Mouse (Mus musculus): ENCODE results near the gene Gm8206. TPM values are rescaled to one million over a fixed set of nuclear protein-coding genes. Genes with fewer than 3 reads are reported as not detected.
"Not testable (repeated sequence)": the region's sequence is repeated elsewhere in the genome, so short reads cannot be mapped to it uniquely, and the experiment has no call there.

The Gm8206 gene
- not detected for polyA plus RNA-seq (2012; fragmentation: generic; extraction: Trizol)
- long read RNA-seq, experiment 1, result 0 reads
- long read RNA-seq, experiment 2, result 0 reads

DNA sequence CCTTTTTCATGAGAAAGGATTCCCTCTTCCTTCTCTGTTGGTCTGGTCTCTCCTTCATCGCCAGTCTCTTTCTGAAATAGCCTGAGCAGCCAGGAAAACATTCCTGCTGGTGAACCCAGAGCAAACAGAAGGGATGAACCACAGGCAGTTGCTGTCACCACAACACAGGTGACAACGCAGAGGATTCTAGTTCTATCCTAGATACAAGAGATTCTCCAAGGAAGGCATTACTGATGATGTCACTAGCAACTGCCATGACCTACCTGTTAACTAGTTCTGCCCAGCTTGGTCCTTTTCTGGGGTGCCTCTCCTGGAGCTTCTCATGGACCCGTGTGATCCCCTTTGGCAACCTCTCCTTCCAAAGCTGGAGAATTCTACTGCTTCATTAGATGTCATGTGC, at the start of gene Gm8206:
Gene Gm8206 (minus strand): TSS at position 101 of the 400 bp plus-strand sequence.
- H3K36me3 ChIP-seq (ENCODE audit: control insufficient read depth, insufficient read depth); H3K27me3 ChIP-seq (ENCODE audit: control insufficient read depth, insufficient read depth, insufficient read length); H3K79me3 ChIP-seq (ENCODE audit: low read depth): not testable (repeated sequence)

DNA sequence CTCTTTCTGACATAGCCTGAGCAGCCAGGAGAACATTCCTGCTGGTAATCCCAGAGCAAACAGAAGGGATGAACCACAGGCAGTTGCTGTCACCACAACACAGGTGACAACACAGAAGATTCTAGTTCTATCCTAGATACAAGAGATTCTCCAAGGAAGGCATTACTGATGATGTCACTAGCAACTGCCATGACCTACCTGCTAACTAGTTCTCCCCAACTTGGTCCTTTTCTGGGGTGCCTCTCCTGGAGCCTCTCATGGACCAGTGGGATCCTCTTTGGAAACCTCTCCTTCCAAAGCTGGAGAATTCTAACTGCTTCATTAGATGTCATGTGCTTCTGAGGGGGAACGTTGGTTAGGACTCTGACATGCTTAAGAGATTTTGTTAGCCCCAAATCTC, 32.0 kb upstream of the Gm8206 start, which contains the start of gene Gm3476:
Gene Gm3476 (minus strand): TSS at position 101 of the 400 bp plus-strand sequence.
- not testable (repeated sequence) for H3ac ChIP-seq (ENCODE audit: control insufficient read depth, insufficient read length, low read depth); H3K27me3 ChIP-seq (ENCODE audit: control insufficient read depth, insufficient read depth, insufficient read length); H3K4me3 ChIP-seq (ENCODE audit: insufficient read depth, poor library complexity, severe bottlenecking); H3K79me2 ChIP-seq (ENCODE audit: control insufficient read depth, insufficient read depth); H3K36me3 ChIP-seq (ENCODE audit: control insufficient read depth, insufficient read depth); H3K79me3 ChIP-seq (ENCODE audit: low read depth)

More for the DNA sequence above, at the start of gene Gm8206:
- not testable (repeated sequence) for H3ac ChIP-seq (ENCODE audit: control insufficient read depth, insufficient read length, low read depth); H3K79me2 ChIP-seq (ENCODE audit: control insufficient read depth, insufficient read depth); H3K4me3 ChIP-seq (ENCODE audit: insufficient read depth, poor library complexity, severe bottlenecking)

DNA sequence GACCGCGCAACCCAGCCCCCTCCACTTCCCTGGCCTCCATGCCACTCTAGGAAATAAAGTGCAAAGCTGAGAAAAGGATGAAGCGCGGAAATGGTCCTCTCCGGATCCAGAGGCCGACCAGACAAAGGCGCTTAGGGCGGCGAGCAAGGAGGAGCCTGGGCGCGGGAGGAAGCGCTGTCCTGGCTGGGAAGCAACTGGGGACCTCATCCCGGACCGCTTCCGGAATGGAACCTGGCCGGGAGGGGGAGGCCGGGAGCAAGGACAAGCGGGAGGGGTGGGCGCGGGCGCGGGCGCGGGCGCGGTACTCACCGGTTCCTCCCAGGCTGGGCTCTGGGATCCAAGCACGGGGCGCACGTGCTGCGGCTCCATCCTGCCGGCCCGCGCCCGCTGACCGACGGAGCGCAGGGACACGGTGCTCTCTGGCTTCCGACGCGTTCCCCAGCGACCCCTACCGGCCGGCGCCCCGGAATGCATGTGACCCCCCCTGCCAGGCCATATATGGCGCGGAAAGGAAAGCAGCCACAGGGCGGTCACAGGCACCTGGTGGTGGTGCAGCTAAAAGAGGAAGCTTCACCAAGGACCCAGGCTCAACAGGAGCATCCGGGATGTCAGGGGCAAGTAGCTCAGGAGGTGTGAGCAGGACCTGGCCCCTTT, 14.7 kb upstream of the Gm8206 start, which contains the start of gene Gm3468:
Gene Gm3468 (minus strand): TSS at position 394 of the 654 bp plus-strand sequence.
- not testable (repeated sequence) for H3K79me2 ChIP-seq (ENCODE audit: control insufficient read depth, insufficient read depth); H3K4me3 ChIP-seq (ENCODE audit: insufficient read depth, poor library complexity, severe bottlenecking); H3ac ChIP-seq (ENCODE audit: control insufficient read depth, insufficient read length, low read depth); H3K36me3 ChIP-seq (ENCODE audit: control insufficient read depth, insufficient read depth); H3K27me3 ChIP-seq (ENCODE audit: control insufficient read depth, insufficient read depth, insufficient read length); H3K79me3 ChIP-seq (ENCODE audit: low read depth)

DNA sequence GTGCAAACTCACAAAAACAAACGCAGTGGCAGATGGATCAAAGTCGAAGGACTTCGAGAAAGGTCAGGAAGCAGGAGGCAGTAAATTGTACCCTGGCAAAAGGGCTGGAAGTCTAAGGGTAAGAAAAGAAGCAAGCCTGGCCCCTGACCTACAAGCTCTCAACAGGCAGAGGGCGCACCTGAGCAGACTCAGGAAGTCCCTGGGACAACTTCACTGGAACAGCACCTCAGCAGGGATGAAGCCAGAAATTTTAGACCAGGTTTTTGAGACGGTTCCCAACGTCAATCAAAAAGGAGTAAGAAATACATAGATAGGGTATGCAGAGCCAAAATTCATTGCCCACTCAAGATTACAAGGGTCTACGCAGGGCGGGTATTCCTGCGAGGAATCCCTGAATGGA, 13.8 kb upstream of the Gm8206 start:
- H3K4me3 ChIP-seq (ENCODE audit: insufficient read depth, poor library complexity, severe bottlenecking); H3K27me3 ChIP-seq (ENCODE audit: control insufficient read depth, insufficient read depth, insufficient read length); H3K79me3 ChIP-seq (ENCODE audit: low read depth); H3K36me3 ChIP-seq (ENCODE audit: control insufficient read depth, insufficient read depth); H3ac ChIP-seq (ENCODE audit: control insufficient read depth, insufficient read length, low read depth); H3K79me2 ChIP-seq (ENCODE audit: control insufficient read depth, insufficient read depth): not testable (repeated sequence)

DNA sequence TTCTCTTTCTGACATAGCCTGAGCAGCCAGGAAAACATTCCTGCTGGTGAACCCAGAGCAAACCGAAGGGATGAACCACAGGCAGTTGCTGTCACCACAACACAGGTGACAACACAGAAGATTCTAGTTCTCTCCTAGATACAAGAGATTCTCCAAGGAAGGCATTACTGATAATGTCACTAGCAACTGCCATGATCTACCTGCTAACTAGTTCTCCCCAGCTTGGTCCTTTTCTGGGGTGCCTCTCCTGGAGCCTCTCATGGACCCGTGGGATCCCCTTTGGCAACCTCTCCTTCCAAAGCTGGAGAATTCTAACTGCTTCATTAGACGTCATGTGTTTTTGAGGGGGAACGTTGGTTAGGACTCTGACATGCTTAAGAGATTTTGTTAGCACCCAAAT, 35.6 kb downstream of the Gm8206 start, which contains the start of gene Gm6337:
Gene Gm6337 (minus strand): TSS at position 101 of the 400 bp plus-strand sequence.
- H3K36me3 ChIP-seq (ENCODE audit: control insufficient read depth, insufficient read depth); H3K79me2 ChIP-seq (ENCODE audit: control insufficient read depth, insufficient read depth); H3K79me3 ChIP-seq (ENCODE audit: low read depth); H3K27me3 ChIP-seq (ENCODE audit: control insufficient read depth, insufficient read depth, insufficient read length); H3ac ChIP-seq (ENCODE audit: control insufficient read depth, insufficient read length, low read depth); H3K4me3 ChIP-seq (ENCODE audit: insufficient read depth, poor library complexity, severe bottlenecking): not testable (repeated sequence)

DNA sequence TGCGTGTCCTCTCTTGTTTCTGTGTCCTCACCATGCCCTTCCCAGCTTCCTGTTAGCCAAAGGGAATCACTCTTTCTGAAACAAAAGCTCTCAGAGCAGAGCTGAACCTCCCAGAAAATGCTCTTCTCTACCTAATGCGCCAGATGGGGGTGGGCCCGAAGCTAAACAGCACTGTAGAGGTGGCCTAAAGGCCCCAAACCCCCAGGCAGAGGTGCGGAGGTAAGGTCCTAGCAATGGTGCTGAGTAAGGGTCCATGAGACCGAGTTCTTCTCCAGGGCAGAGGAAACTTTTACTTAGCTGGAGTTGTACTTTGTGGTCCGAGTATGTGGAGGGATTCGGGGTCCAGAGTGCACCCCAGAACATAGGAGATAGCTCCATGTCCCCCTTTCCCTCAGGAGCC, 106.6 kb downstream of the Gm8206 start:
- not testable (repeated sequence) for H3ac ChIP-seq (ENCODE audit: control insufficient read depth, insufficient read length, low read depth); H3K4me3 ChIP-seq (ENCODE audit: insufficient read depth, poor library complexity, severe bottlenecking); H3K79me3 ChIP-seq (ENCODE audit: low read depth); H3K36me3 ChIP-seq (ENCODE audit: control insufficient read depth, insufficient read depth); H3K27me3 ChIP-seq (ENCODE audit: control insufficient read depth, insufficient read depth, insufficient read length); H3K79me2 ChIP-seq (ENCODE audit: control insufficient read depth, insufficient read depth)

DNA sequence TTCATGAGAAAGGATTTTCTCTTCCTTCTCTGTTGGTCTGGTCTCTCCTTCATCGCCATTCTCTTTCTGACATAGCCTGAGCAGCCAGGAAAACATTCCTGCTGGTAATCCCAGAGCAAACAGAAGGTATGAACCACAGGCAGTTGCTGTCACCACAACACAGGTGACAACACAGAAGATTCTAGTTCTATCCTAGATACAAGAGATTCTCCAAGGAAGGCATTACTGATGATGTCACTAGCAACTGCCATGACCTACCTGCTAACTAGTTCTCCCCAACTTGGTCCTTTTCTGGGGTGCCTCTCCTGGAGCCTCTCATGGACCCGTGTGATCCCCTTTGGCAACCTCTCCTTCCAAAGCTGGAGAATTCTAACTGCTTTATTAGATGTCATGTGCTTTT, 114.7 kb downstream of the Gm8206 start, which contains the start of gene Gm3453:
Gene Gm3453 (minus strand): TSS at position 101 of the 400 bp plus-strand sequence.
- not testable (repeated sequence) for H3ac ChIP-seq (ENCODE audit: control insufficient read depth, insufficient read length, low read depth); H3K79me3 ChIP-seq (ENCODE audit: low read depth); H3K27me3 ChIP-seq (ENCODE audit: control insufficient read depth, insufficient read depth, insufficient read length); H3K4me3 ChIP-seq (ENCODE audit: insufficient read depth, poor library complexity, severe bottlenecking); H3K36me3 ChIP-seq (ENCODE audit: control insufficient read depth, insufficient read depth); H3K79me2 ChIP-seq (ENCODE audit: control insufficient read depth, insufficient read depth)

Other genes with a start within 250 kb of the Gm8206 start
- not detected for gene Gm8237, start 213.6 kb downstream of the Gm8206 start, polyA plus RNA-seq (2012; fragmentation: generic; extraction: Trizol)
- not detected for gene Gm3248, start 132.2 kb downstream of the Gm8206 start, polyA plus RNA-seq (2012; fragmentation: generic; extraction: Trizol)
- gene Gm3453, start 114.8 kb downstream of the Gm8206 start, polyA plus RNA-seq (2012; fragmentation: generic; extraction: Trizol), result not detected
- not detected for gene Gm6337, start 35.7 kb downstream of the Gm8206 start, polyA plus RNA-seq (2012; fragmentation: generic; extraction: Trizol)
- not detected for gene Gm3468, start 14.7 kb upstream of the Gm8206 start, polyA plus RNA-seq (2012; fragmentation: generic; extraction: Trizol)
- not detected for gene Gm3476, start 31.9 kb upstream of the Gm8206 start, polyA plus RNA-seq (2012; fragmentation: generic; extraction: Trizol)
- gene Gm21560, start 125.3 kb upstream of the Gm8206 start, polyA plus RNA-seq (2012; fragmentation: generic; extraction: Trizol), result not detected
- not detected for gene Gm3411, start 193.3 kb upstream of the Gm8206 start, polyA plus RNA-seq (2012; fragmentation: generic; extraction: Trizol)
- gene Gm21103, start 210.9 kb upstream of the Gm8206 start, polyA plus RNA-seq (2012; fragmentation: generic; extraction: Trizol), result not detected
- not detected for gene Gm3618, start 249.7 kb upstream of the Gm8206 start, polyA plus RNA-seq (2012; fragmentation: generic; extraction: Trizol)